Mouse (Mus musculus) cerebellum, adult 8-10 months (tissue): ENCODE measurements around the gene Tmem144.

Source experiments
- DNase-seq: peaks from one replicate; pipeline ENCODE4 v3.0.0; 2022

Tmem144 gene

DNA sequence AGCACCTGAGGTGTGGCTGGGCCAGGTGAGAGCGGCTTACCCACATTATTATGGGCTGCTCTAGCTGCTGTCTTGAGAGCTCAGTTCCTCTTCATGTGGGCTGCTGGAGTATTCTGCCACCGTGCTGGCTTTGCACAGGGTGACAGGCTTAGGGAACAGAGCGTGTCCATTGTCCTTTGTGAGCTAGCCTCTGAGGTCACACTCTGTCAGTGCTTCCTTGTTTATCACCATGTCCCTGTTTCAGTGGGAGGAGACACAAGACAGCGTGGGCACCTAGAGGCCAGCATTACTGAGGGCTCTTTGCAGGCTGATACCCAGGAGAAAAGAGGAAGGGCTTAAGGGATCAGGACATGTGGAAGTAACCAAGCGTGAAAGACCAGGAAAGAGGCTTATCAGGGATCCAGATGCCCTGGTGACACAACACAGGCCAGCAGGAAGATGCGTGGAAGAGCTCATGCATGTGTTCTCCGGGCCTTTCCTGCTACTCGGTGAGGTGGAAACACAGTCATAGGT is at the start of gene Tmem144:
Gene Tmem144, minus strand, starts transcription at position 120 of the 513 bp plus-strand sequence.
- DNase-seq: no peak

DNA sequence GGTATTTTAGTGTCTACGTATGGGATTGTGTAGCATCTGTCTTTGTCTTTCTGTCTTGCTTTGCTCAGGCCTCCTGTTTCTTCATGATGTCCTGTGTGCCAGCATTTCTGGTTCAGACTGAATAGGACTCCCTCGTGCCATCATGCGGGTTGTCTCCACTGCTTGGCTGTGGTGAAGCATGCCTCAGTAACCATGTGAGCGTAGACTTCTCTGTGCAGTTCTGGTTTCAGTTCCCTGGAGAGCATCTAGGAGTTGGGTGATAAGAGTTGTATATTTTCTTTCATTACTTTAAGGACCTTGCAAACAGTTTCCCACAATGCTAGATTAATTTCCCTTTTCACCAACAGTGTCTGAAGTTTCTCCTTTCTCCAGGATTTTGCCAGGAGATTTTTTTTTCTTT is 49.2 kb upstream of the Tmem144 start:
- DNase-seq: no peak

DNA sequence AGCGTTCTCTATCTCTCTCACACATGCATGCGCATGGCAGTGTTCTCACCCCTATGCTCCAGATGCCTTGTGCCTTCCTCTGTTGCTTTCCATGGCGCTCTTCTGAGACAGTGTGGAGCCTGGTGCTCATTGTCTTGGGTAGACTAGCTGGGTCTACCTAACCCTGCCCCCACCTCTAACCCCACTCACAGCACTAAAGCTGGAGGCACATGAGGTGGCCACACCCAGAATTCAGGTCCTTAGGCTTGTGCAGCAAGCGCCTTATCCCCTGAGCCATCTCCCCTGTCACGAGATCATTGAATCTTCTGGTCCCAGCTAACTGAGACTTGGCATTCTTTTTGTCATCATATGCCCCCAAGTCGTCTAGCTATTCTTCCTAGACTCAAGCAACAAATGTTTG is 48.7 kb upstream of the Tmem144 start:
- no peak for DNase-seq

- DNase-seq: no peak
These were observed 47.9 kb upstream of the Tmem144 start for GRCm38 (mm10) chr3:79900502-79900901.

DNA sequence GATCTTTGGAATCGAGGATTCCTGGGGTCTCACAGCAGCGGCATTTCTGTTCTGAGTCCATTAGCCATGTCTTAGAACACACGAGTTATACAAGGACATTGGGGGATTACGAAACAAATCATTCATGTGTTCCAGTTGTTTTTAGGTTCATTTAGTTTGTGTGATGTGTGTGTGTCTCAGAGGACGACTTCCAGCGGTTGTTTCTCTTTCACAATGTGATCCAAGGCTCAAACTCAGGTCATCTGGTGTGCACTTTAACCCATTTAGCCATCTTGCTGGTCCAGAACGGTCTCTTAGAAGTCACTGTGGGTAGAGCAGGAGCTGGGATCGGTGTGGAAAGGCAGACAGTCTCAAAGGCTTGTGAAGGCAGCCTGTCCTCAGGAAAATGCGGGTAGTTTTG is 47.3 kb upstream of the Tmem144 start:
- DNase-seq: no peak

DNA sequence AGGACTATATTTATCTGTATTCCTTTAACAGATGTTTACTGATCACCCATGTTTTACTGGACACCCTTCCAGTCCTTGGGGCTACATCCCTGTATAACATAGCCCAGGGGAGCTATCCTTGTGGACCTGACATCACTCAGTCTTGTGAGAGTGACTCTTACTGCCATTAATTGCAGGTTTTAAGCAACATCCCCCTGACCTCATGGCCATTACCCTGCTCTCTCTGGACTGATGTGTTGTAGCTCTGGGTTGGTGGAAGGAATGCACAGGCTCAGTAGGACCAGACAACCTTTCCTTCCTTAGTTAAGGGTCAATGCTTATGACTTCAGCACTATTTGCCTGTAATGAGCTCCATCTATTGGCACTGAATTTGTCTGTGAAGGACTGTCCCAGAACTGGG is 45.9 kb upstream of the Tmem144 start:
- no peak for DNase-seq

- DNase-seq: no peak
These were observed 45.2 kb upstream of the Tmem144 start for GRCm38 (mm10) chr3:79897534-79898370.

DNA sequence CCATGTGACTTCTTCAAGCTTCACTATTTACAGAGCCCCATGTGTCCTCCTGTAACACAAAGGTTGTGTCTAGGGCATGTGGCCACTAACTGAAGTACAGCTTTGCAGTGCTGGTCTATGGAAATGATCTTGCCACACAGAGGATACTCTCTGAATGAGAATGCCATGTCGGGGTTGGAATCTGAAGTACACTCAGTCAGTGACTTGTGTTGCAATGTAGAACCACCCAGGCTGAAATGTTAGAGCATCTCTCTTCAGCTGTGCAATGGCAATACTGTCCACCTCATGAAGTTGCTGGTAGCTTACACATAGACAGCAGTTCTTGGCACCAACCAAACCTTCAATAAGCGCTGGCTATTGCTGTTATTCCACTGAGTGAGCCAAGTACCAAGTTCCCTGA is 35.4 kb upstream of the Tmem144 start:
- DNase-seq: no peak

DNA sequence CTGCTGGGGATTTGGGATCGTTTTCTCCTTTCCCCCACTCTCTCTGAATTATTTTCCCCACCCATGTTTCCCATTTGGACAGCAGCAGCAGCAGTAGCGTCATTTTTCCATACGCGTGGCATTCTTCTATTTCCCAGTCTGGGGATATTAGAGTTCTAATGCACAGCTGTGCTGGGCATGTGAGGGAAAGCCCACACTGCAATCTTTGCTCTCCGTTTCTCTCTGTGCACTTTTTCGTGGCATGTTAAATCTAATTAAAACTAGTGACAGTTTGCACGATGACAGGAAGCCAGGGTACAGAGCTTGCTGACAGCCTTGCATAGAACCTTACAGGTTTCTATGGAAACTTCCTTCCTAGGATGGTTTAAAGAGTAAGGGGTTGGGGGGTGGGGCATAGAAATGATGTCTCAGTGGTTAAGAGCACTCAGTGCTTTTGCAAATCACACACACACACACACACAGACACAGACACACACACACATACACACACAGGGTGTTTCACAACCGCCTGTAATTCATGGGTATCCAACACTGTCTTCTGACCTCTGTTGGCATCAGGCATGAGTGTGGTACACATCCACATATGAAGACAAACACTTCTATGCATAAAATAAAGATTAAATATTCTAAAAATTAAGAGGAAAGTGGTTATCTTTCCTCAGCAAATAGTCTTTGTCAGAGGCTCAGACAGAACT is 34.7 kb upstream of the Tmem144 start:
- DNase-seq: no peak

DNA sequence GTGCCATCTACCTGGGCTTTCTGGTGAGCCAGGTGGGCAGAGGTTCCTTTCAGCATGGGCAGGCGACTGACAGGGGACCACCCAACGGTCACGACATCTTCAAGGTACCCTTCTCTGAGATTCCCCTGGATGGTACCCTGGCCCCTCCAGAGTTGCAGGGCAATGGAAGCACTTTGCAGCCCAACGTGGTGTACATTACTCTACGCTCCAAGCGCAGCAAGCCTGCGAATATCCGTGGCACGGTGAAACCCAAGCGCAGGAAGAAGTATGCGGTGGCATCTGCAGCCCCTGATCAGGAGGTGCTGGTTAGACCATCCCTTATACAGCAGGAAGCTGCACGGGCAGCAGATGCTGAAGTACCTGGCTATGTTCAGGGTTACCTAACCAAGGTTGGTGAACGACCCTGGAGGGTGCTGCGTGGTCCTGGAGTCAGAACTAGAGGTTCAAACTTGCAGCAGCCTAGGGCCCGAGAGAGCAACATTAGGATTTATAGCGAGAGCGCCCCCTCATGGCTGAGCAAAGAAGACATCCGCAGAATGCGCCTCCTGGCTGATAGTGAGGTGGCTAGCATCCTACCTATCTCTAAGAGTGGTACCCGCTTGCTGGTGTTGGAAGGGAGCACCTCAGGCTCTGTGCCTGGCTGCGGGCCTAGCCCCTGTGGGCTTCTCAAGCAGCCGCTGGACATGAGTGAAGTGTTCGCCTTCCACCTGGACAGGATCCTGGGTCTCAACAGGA is 34.0 kb upstream of the Tmem144 start:
- no peak for DNase-seq

- DNase-seq: no peak
These were observed 33.2 kb upstream of the Tmem144 start for GRCm38 (mm10) chr3:79885686-79886356.

DNA sequence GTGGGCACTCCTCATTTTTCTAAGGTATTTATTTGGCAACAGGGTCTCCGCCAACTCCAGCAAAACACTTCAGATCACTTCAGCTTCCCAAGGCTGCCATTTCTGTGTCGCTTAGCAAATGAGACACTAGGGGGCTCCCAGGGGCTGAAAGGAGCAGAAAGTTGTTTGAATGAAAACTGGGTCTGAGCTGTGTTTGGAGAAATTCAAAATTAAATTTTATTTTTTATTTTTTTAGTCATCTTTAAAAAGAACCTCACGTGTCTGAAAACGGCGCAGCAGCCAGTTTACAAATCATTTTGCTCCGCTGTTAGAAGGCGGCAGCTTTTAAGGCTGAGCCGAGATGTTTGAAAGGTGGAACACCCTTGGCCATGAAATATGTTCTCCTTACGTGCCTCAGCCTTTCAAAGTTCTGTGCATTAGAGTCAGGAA is 32.2 kb upstream of the Tmem144 start:
- no peak for DNase-seq

DNA sequence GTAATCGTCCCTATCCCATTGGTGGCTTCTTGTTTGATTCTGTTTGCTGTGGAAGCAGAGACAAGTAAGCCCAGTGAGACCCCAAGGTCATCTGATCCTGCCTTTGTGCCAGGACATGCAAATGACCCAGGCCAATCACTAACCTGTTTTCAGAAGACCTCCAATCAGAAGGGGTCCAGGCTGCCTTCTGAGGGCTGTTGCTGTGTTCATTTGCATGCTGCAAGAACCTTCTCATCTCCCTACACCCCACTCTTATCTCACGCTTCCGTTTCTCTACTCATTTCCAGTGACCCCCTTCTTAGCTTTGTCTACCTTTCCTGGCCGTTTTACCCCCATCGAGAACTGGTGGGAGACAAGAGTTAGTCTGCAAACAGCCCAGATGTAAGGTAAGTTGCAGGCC is 31.7 kb upstream of the Tmem144 start, which contains the start of gene Fam198b:
Gene Fam198b, plus strand, starts transcription at position 229 of the 400 bp plus-strand sequence.
- no peak for DNase-seq

DNA sequence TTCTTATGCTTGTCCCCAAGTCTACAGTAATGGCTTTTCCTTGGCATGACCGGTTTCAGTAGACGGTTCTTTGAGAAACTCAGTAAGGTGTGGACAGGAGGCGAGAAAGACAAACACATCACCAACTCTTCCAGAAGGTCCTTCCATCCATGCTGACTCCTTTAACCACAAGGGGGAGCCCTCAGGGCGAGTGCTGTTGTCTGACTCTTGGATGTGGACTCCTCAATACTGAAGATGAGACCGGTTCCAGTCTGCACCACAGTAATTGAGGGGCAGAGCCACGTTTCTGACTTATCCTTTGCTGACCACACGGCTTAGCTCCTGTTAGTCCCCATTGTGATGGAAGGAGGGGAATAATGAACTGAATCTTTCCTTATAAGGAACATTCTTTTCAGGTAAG is 30.5 kb upstream of the Tmem144 start:
- DNase-seq: peak; percentile 28

- no peak for DNase-seq
These were observed 29.1 kb upstream of the Tmem144 start for GRCm38 (mm10) chr3:79881645-79882044.

DNA sequence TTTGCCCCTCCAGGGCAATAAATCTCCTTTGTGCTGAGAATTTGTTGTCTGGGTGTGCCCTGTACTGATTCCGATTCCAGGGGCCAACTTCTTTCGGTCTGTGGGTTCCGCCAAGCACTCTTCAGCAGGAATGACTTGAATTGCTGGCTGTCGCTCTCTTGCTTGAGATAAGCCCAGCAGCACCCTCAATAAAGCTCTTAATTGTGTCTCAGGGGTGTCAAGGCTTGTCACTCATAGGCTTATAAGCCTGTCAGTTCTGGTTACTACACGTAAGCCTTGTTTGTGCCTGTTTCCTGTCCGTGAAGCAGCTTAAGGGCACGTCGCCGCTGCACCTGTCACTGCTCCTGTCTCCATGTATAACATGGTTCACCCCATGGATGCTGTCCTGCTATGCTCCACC is 26.7 kb upstream of the Tmem144 start:
- DNase-seq: no peak

DNA sequence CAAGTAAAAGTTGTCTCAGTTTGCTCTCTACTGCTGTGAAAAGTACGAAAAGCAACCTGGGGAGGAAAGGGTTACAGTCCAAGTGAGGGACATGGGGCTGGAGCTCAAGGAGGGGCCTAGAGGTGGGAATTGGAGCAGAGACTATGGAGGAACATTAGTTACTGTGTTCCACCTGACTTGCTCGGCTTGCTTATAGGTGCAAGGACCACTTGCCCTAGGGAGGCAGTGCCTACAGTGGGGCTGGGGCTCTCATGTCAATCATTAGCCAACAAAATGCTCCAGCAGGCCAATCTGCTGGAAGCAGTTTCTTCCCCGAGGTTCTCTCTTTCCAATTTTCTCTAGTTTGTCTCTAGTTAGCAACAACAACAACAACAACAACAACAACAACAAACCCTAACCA is 25.8 kb upstream of the Tmem144 start:
- DNase-seq: no peak

GRCm38 (mm10) chr3:79875471-79875870 is 22.9 kb upstream of the Tmem144 start:
- DNase-seq: no peak

DNA sequence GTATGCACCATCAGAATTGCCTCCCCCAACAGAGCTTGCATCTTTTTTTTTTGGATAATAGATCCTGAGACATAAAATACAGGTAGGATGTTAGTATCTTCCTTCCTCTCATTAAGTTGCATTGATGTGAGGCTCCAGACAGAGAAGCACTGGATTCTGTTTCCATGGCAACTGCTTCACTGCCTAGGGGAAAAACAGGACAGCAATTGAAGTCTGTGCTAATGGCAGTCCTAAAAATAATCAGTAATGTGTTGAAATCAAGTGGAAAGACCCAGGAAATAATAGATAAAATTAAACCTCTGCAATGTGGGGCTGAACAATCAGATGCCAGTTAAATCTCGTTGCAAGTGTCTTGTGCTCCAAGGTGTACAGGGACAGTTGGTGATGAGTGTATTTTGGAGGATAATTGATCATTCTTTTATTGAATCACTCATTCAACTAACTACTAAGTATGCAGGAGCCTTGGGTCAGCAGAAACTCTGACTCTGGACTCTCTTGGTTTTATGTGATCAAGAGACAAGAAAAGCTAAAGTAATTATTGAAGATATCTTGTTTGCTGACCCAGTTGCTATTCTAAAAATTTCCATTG is 14.6 kb upstream of the Tmem144 start:
- DNase-seq: no peak

DNA sequence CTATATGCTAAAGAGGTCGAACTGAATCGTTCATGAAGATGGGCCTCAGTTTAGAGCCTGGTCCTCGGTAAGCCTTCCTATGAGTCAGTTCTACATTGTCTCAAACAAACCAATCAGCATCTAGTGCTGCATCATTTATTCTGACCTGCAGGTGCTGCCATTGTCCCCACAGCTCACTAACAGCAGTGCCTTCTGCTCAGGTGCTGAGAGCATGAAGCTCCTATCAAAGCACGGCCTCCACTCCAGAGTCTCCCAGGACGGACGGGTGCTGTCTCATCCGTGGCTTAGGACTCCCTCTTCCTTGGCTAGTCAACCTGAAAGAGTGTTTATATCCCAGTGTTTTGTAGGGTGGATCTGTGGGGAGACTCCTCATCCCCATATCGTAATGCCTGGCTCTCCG is 14.0 kb upstream of the Tmem144 start:
- DNase-seq: no peak

GRCm38 (mm10) chr3:79866089-79866488 is 13.5 kb upstream of the Tmem144 start:
- no peak for DNase-seq

DNA sequence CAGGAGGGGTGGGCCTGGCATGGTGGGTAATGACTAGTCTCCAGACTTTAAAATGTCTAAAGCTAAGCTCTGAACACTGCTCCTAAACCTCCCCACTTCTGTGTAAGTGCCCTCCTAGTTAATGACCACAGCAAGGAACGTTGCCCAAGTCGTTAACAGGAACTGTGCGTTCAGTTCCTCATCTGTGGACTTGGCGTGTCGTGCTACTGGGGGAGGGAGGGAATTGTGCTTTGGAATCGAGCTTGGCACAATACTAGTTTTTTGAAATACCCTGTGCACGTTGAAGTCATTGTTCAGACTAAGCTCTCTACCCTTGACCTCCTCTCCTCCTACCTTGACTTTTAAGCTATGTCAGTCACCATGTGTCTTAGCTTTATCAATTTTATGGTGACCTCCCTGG is 12.3 kb upstream of the Tmem144 start:
- no peak for DNase-seq
